Mouse (Mus musculus): Measurements from ENCODE around the gene Lrrc9.

DNA sequence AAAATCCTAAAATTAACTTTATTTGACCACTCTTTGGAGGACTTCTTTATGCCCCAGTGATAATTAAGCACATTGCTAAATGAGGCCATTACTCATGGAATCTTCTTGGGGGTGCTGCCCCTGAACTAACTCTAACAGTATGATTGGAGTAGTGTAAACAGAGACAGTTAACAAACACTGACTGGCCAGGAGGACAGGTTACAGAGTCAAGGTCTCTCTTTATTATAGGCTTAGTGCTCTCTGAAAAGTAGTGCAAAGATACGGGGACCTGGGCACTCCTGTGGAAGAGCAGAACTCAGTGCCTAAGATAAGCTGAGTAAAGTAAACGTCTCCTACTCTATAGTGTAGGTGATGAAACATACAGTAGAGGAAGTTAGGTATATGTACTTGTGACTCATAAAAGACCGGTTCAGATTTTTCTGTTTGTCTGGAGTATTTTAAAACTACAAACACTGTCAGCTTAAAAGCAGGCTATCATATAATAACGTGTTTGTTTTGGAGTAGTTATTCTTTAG lies 122.7 kb downstream of the Lrrc9 start:
- TF ChIP-seq MYOG (IDR thresholded peaks at IDR 0.05; ENCODE audit: control insufficient read depth, extremely low read depth, insufficient read length) (no peak), USF1 (IDR thresholded peaks at IDR 0.05; ENCODE audit: low read depth) (no peak), CTCF (IDR thresholded peaks at IDR 0.05; ENCODE audit: control insufficient read depth, insufficient read depth, insufficient read length) (no peak), FOSL1 (IDR thresholded peaks at IDR 0.05; ENCODE audit: insufficient read depth, low read length, poor library complexity, severe bottlenecking) (no peak), MAX (IDR thresholded peaks at IDR 0.05) (no peak), MYOD1 (IDR thresholded peaks at IDR 0.05; ENCODE audit: control insufficient read depth, insufficient read length, low read depth) (no peak), CEBPB (IDR thresholded peaks at IDR 0.05; ENCODE audit: low read depth) (no peak)
